Mouse (Mus musculus) cerebellum, adult 2 months (tissue): ENCODE data around the gene Arl16.

ENCODE experiments used
- CTCF ChIP-seq: fragments of 200-500 bp; IDR thresholded peaks from 2 replicates; pipeline ENCODE4 v1.5.1; 2011; ENCODE audit warnings: low read depth, mild to moderate bottlenecking, control low read depth, low read length, moderate library complexity, borderline replicate concordance; ENCODE audit not compliant: insufficient read depth
- POLR2A ChIP-seq: fragments of 200-500 bp; IDR thresholded peaks from 2 replicates; pipeline ENCODE4 v1.6.1; 2011; ENCODE audit warnings: low read length, control low read depth, borderline replicate concordance; ENCODE audit not compliant: insufficient read depth

- TF ChIP-seq CTCF: no peak
- no peak for TF ChIP-seq POLR2A
These were observed 38.3 kb upstream of the Arl16 start for GRCm38 (mm10) chr11:120505661-120506060.
